Mouse (Mus musculus): ENCODE measurements at regions not wholly inside any gene's neighbourhood (a gene's known extent, or its start where the extent isn't known, plus 50 kb on each side); places are given as distances from the start of the nearest gene placed in this dataset.
A peak's percentile ranks its signal among the peaks of the same experiment; 100 is the strongest.

- DNase-seq (ENCODE audit: low read depth, low spot score) = no peak
These were observed 334.8 kb downstream of the Efna5 start for GRCm38 (mm10) chr17:62546286-62546685.

- DNase-seq (ENCODE audit: low read depth, low spot score) = no peak
These were observed 335.8 kb downstream of the Efna5 start for GRCm38 (mm10) chr17:62545330-62545729.

GRCm38 (mm10) chr17:62543056-62543975 lies 337.8 kb downstream of the Efna5 start:
- DNase-seq (ENCODE audit: low read depth, low spot score) = no peak

- no peak for DNase-seq (ENCODE audit: low read depth, low spot score)
These were observed 351.2 kb downstream of the Efna5 start for GRCm38 (mm10) chr17:62529911-62530310.

- no peak for DNase-seq (ENCODE audit: low read depth, low spot score)
These were observed 353.6 kb downstream of the Efna5 start for GRCm38 (mm10) chr17:62527556-62527955.

- DNase-seq (ENCODE audit: low read depth, low spot score) = no peak
These were observed 367.5 kb downstream of the Efna5 start for GRCm38 (mm10) chr17:62513635-62514034.

GRCm38 (mm10) chr17:62510184-62510583 lies 370.9 kb downstream of the Efna5 start:
- no peak for DNase-seq (ENCODE audit: low read depth, low spot score)

- no peak for DNase-seq (ENCODE audit: low read depth, low spot score)
These were observed 373.2 kb downstream of the Efna5 start for GRCm38 (mm10) chr17:62507766-62508485.

- no peak for DNase-seq (ENCODE audit: low read depth, low spot score)
These were observed 376.4 kb downstream of the Efna5 start for GRCm38 (mm10) chr17:62504691-62505090.

GRCm38 (mm10) chr17:62470739-62471138 lies 410.4 kb downstream of the Efna5 start:
- DNase-seq (ENCODE audit: low read depth, low spot score) = no peak

GRCm38 (mm10) chr17:62469367-62469766 lies 411.8 kb downstream of the Efna5 start:
- no peak for DNase-seq (ENCODE audit: low read depth, low spot score)

GRCm38 (mm10) chr17:62468859-62469258 lies 412.3 kb downstream of the Efna5 start:
- DNase-seq (ENCODE audit: low read depth, low spot score) = no peak

- DNase-seq (ENCODE audit: low read depth, low spot score) = no peak
These were observed 414.0 kb downstream of the Efna5 start for GRCm38 (mm10) chr17:62467072-62467471.

- DNase-seq (ENCODE audit: low read depth, low spot score) = no peak
These were observed 416.1 kb downstream of the Efna5 start for GRCm38 (mm10) chr17:62464994-62465393.

- no peak for DNase-seq (ENCODE audit: low read depth, low spot score)
These were observed 416.9 kb downstream of the Efna5 start for GRCm38 (mm10) chr17:62464228-62464627.

- no peak for DNase-seq (ENCODE audit: low read depth, low spot score)
These were observed 419.5 kb downstream of the Efna5 start for GRCm38 (mm10) chr17:62461304-62462245.

- DNase-seq (ENCODE audit: low read depth, low spot score) = peak; percentile 31
These were observed 422.2 kb downstream of the Efna5 start for GRCm38 (mm10) chr17:62458964-62459363.

- no peak for DNase-seq (ENCODE audit: low read depth, low spot score)
These were observed 443.1 kb downstream of the Efna5 start for GRCm38 (mm10) chr17:62438045-62438444.

- DNase-seq (ENCODE audit: low read depth, low spot score) = no peak
These were observed 445.1 kb downstream of the Efna5 start for GRCm38 (mm10) chr17:62436044-62436443.

- DNase-seq (ENCODE audit: low read depth, low spot score) = no peak
These were observed 457.4 kb downstream of the Efna5 start for GRCm38 (mm10) chr17:62423476-62424385.

Measured in WW6 (cell line).